Mouse (Mus musculus): ENCODE measurements around the gene Cep68. TPM values are rescaled to one million over a fixed set of nuclear protein-coding genes. Genes with fewer than 3 reads are reported as not detected.

Gene Cep68
- 4.7 and 15.5 TPM in 2 replicates for polyA plus RNA-seq (2012; ENCODE audit: insufficient read depth, low replicate concordance)

GRCm38 (mm10) chr11:20249296-20250110 is at the start of gene Cep68:
Cep68 (minus strand) TSS chr11:20249429.
- TF ChIP-seq GATA1 (IDR thresholded peaks at IDR 0.05; ENCODE audit: borderline replicate concordance, low read length) (no peak), FLI1 (IDR thresholded peaks at IDR 0.05; ENCODE audit: low read length) (no peak)
- Histone ChIP-seq H3K36me3 (replicated peaks; ENCODE audit: low read length) (peaks cover 27% of the 10 kb centered on the region), H3K4me3 (replicated peaks) (peak within 1 kb of the TSS; percentile 98), H3K4me1 (peaks cover 60% of the 10 kb centered on the region), H3K9me3 (peaks cover 3% of the 10 kb centered on the region), H3K27me3 (replicated peaks) (peaks cover 1% of the 10 kb centered on the region)

GRCm38 (mm10) chr11:20284463-20284862 is 35.2 kb upstream of the Cep68 start:
- H3K4me1 ChIP-seq = peaks cover 12% of the 10 kb centered on the region
- no peaks in the 10 kb centered on the region for H3K36me3 ChIP-seq (replicated peaks; ENCODE audit: low read length)
- TF ChIP-seq FLI1 (IDR thresholded peaks at IDR 0.05; ENCODE audit: low read length) = no peak
- no peak for TF ChIP-seq GATA1 (IDR thresholded peaks at IDR 0.05; ENCODE audit: borderline replicate concordance, low read length)
- peaks cover 36% of the 10 kb centered on the region for H3K9me3 ChIP-seq
- H3K4me3 ChIP-seq (replicated peaks) = no peak overlapping the region
- peaks cover 2% of the 10 kb centered on the region for H3K27me3 ChIP-seq (replicated peaks)

GRCm38 (mm10) chr11:20282601-20283219 is 33.5 kb upstream of the Cep68 start:
- Histone ChIP-seq H3K27me3 (replicated peaks) (peaks cover 2% of the 10 kb centered on the region), H3K9me3 (peaks cover 23% of the 10 kb centered on the region), H3K36me3 (replicated peaks; ENCODE audit: low read length) (no peaks in the 10 kb centered on the region), H3K4me3 (replicated peaks) (no peak overlapping the region), H3K4me1 (peaks cover 12% of the 10 kb centered on the region)
- no peak for TF ChIP-seq GATA1 (IDR thresholded peaks at IDR 0.05; ENCODE audit: borderline replicate concordance, low read length)
- no peak for TF ChIP-seq FLI1 (IDR thresholded peaks at IDR 0.05; ENCODE audit: low read length)

GRCm38 (mm10) chr11:20280982-20281381 is 31.8 kb upstream of the Cep68 start:
- H3K4me1 ChIP-seq = peaks cover 12% of the 10 kb centered on the region
- no peak overlapping the region for H3K4me3 ChIP-seq (replicated peaks)
- no peaks in the 10 kb centered on the region for H3K36me3 ChIP-seq (replicated peaks; ENCODE audit: low read length)
- TF ChIP-seq FLI1 (IDR thresholded peaks at IDR 0.05; ENCODE audit: low read length) (no peak), GATA1 (IDR thresholded peaks at IDR 0.05; ENCODE audit: borderline replicate concordance, low read length) (no peak)
- peaks cover 11% of the 10 kb centered on the region for H3K9me3 ChIP-seq
- peaks cover 2% of the 10 kb centered on the region for H3K27me3 ChIP-seq (replicated peaks)

DNA sequence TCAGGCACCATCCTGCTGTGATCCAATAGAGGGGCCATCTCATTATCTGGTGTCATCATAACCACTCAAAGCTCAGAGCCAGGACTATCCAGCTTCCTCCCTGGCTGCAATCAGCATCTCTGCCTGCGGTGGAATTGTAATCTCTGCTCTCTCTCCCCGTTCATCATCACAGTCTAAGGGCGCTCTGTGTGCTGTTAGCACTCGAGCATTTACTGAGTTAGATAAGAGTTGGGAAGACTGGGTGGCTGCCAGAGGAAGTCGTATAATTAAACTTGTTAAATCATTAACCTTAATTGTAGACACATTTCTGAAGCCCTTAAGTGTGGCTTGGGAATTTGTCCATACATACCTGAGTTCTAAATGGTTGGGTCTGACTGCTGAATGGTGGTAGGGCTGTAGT is 29.5 kb upstream of the Cep68 start:
- H3K36me3 ChIP-seq (replicated peaks; ENCODE audit: low read length) = no peaks in the 10 kb centered on the region
- H3K27me3 ChIP-seq (replicated peaks) = peaks cover 2% of the 10 kb centered on the region
- H3K4me1 ChIP-seq = peaks cover 12% of the 10 kb centered on the region
- H3K9me3 ChIP-seq = no peaks in the 10 kb centered on the region
- no peak overlapping the region for H3K4me3 ChIP-seq (replicated peaks)
- TF ChIP-seq FLI1 (IDR thresholded peaks at IDR 0.05; ENCODE audit: low read length) (no peak), GATA1 (IDR thresholded peaks at IDR 0.05; ENCODE audit: borderline replicate concordance, low read length) (no peak)

- Histone ChIP-seq H3K36me3 (replicated peaks; ENCODE audit: low read length) (no peaks in the 10 kb centered on the region), H3K4me1 (peaks cover 12% of the 10 kb centered on the region), H3K4me3 (replicated peaks) (no peak overlapping the region), H3K9me3 (no peaks in the 10 kb centered on the region), H3K27me3 (replicated peaks) (peaks cover 6% of the 10 kb centered on the region)
- TF ChIP-seq GATA1 (IDR thresholded peaks at IDR 0.05; ENCODE audit: borderline replicate concordance, low read length) (no peak), FLI1 (IDR thresholded peaks at IDR 0.05; ENCODE audit: low read length) (no peak)
Observed at GRCm38 (mm10) chr11:20277106-20277505, 27.9 kb upstream of the Cep68 start.

- H3K4me1 ChIP-seq = peaks cover 12% of the 10 kb centered on the region
Observed at GRCm38 (mm10) chr11:20275974-20276373, 26.7 kb upstream of the Cep68 start.

DNA sequence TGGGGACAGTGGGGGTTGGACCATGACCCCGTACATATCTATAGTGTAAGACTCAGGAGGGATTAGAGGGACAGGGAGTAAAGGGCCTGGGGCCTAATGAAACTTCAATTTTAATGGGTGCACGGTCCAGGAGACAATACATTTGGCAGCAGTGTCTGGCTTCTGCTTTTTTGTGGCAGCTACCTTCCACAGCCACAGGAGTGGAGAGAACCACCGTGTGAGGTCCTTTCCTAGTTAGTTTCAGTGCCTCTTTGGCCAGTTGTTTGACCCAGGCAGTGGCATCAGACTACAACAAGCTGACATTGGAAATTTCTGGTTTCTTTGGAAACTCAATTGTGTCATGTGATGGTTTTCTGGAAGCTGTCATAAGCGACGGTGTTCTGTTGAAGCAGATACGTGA is 20.7 kb upstream of the Cep68 start:
- H3K27me3 ChIP-seq (replicated peaks) = peaks cover 6% of the 10 kb centered on the region
- H3K4me1 ChIP-seq = peaks cover 4% of the 10 kb centered on the region; the same call in 1 of the 2 replicates
- H3K9me3 ChIP-seq = no peaks in the 10 kb centered on the region
- H3K4me3 ChIP-seq (replicated peaks) = no peak overlapping the region
- H3K36me3 ChIP-seq (replicated peaks; ENCODE audit: low read length) = no peaks in the 10 kb centered on the region
- TF ChIP-seq GATA1 (IDR thresholded peaks at IDR 0.05; ENCODE audit: borderline replicate concordance, low read length) (no peak), FLI1 (IDR thresholded peaks at IDR 0.05; ENCODE audit: low read length) (no peak)

More at GRCm38 (mm10) chr11:20275974-20276373, 26.7 kb upstream of the Cep68 start:
- H3K9me3 ChIP-seq = no peaks in the 10 kb centered on the region
- TF ChIP-seq GATA1 (IDR thresholded peaks at IDR 0.05; ENCODE audit: borderline replicate concordance, low read length) (no peak), FLI1 (IDR thresholded peaks at IDR 0.05; ENCODE audit: low read length) (no peak)
- no peaks in the 10 kb centered on the region for H3K36me3 ChIP-seq (replicated peaks; ENCODE audit: low read length)
- H3K4me3 ChIP-seq (replicated peaks) = no peak overlapping the region
- H3K27me3 ChIP-seq (replicated peaks) = peaks cover 6% of the 10 kb centered on the region

- no peaks in the 10 kb centered on the region for H3K27me3 ChIP-seq (replicated peaks)
- H3K4me3 ChIP-seq (replicated peaks) = no peak overlapping the region
- no peaks in the 10 kb centered on the region for H3K36me3 ChIP-seq (replicated peaks; ENCODE audit: low read length)
- H3K9me3 ChIP-seq = no peaks in the 10 kb centered on the region
- H3K4me1 ChIP-seq = peaks cover 12% of the 10 kb centered on the region; the same call in 1 of the 2 replicates
- no peak for TF ChIP-seq GATA1 (IDR thresholded peaks at IDR 0.05; ENCODE audit: borderline replicate concordance, low read length)
- no peak for TF ChIP-seq FLI1 (IDR thresholded peaks at IDR 0.05; ENCODE audit: low read length)
Observed at GRCm38 (mm10) chr11:20262628-20263380, 13.6 kb upstream of the Cep68 start.

Measured in megakaryocyte, embryonic 14.5 days (primary cell).